Mouse (Mus musculus): ENCODE measurements around the gene Tpi1. TPM values are rescaled to one million over a fixed set of nuclear protein-coding genes. Genes with fewer than 3 reads are reported as not detected.

Gene Tpi1
- total and polyA plus RNA-seq, 3 experiments: 102 to 1,182 (median 440) TPM

DNA sequence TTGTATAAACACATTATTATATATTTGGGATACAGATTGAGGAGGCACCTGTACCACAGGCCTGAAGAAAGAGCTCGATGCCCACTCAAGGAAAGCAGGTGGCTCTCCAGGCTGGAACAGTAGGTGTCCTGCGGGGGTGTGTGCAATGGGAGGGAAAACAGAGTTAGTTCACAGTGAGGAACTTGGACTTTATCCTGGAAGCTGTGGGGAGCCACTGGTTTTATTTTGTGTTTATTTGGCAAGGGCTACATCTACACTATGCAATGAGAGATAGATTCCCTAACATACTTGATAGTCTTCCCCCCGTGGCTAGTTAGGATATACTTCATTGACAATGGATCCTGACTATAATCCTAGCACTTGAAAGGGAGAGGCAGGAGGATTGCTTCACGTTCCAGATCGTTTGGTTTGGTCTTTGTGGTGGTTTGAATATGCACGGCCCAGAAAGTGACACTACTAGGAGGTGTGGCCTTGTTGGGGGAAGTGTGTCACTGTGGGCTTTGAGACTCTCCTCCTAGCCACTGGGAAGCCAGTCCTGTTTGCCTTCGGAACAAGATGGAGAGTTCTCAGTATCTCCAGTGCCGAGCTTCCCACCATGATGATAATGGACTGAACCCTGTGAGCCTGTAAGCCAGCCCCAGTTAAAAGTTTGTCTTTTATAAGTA is 27.2 kb downstream of the Tpi1 start:
- no peaks in the 10 kb centered on the region for H3K9me3 ChIP-seq (replicated peaks; ENCODE audit: insufficient read depth, low read length)
- TF ChIP-seq USF2 (IDR thresholded peaks at IDR 0.05; ENCODE audit: borderline replicate concordance in 1 of 2, insufficient read depth in 1 of 2, low read depth in 1 of 2, low read length in 2 of 2) (no peak), ZNF384 (IDR thresholded peaks at IDR 0.05; ENCODE audit: low read depth, low read length) (no peak), GATA1 (IDR thresholded peaks at IDR 0.05; ENCODE audit: low read depth, low read length) (no peak), MYC (IDR thresholded peaks at IDR 0.05; ENCODE audit: low read depth, low read length) (no peak), USF1 (IDR thresholded peaks at IDR 0.05; ENCODE audit: low read depth, low read length) (no peak), GABPA (IDR thresholded peaks at IDR 0.05; ENCODE audit: low read depth, low read length) (no peak), TAL1 (IDR thresholded peaks at IDR 0.05; ENCODE audit: low read length) (no peak), POLR2AphosphoS2 (IDR thresholded peaks at IDR 0.05; ENCODE audit: low read length) (no peak), MAX (IDR thresholded peaks at IDR 0.05; ENCODE audit: low read length) (no peak), MAZ (IDR thresholded peaks at IDR 0.05; ENCODE audit: low read depth, low read length) (no peak), ELF1 (IDR thresholded peaks at IDR 0.05; ENCODE audit: low read depth, low read length) (no peak), POLR2A (IDR thresholded peaks at IDR 0.05; ENCODE audit: control insufficient read depth in 1 of 2, insufficient read depth in 1 of 2, low read depth in 1 of 2, low read length in 2 of 2, poor library complexity in 1 of 2) (no peak; a peak in 1 of 4 replicates), KAT2A (conservative IDR thresholded peaks at IDR 0.05; ENCODE audit: low read depth, low read length) (no peak), RAD21 (IDR thresholded peaks at IDR 0.05; ENCODE audit: low read depth, low read length) (no peak), ZC3H11A (IDR thresholded peaks at IDR 0.05; ENCODE audit: low read depth, low read length) (no peak), NRF1 (IDR thresholded peaks at IDR 0.05; ENCODE audit: insufficient read depth, low read depth, low read length, poor library complexity, severe bottlenecking) (no peak)
- H3K4me3 ChIP-seq (ENCODE audit: control insufficient read depth in 1 of 2, insufficient read depth in 1 of 2, low read depth in 2 of 2, low read length in 2 of 2): no peak overlapping the region; a peak in 1 of 4 replicates
- no peak overlapping the region for H3K9ac ChIP-seq (ENCODE audit: control insufficient read depth, low read depth, low read length, poor library complexity, severe bottlenecking)
- H3K4me1 ChIP-seq (ENCODE audit: control insufficient read depth in 1 of 2, insufficient read depth in 2 of 2, low read length in 2 of 2): peaks cover 5 to 9% of the 10 kb centered on the region in 2 experiments
- H3K79me2 ChIP-seq (ENCODE audit: control insufficient read depth, insufficient read depth, low read length, poor library complexity): no peaks in the 10 kb centered on the region; the same call in 1 of the 2 replicates
- peaks cover 0 to 9% of the 10 kb centered on the region in 2 experiments; a peak in 2 of 4 replicates for H3K36me3 ChIP-seq (ENCODE audit: control insufficient read depth in 1 of 2, insufficient read depth in 2 of 2, low read length in 2 of 2)
- H3K27ac ChIP-seq (ENCODE audit: control insufficient read depth, low read depth, low read length): no peak overlapping the region
- DNase-seq (ENCODE audit: low read depth, low spot score): peak; percentile 48
- H3K27me3 ChIP-seq (ENCODE audit: control insufficient read depth in 1 of 2, insufficient read depth in 2 of 2, low read length in 2 of 2): no peaks in the 10 kb centered on the region

GRCm38 (mm10) chr6:124782436-124782835 is 31.7 kb downstream of the Tpi1 start:
- no peak overlapping the region for H3K9ac ChIP-seq (ENCODE audit: control insufficient read depth, low read depth, low read length, poor library complexity, severe bottlenecking)
- peak overlapping the region; percentile 45 to 52 for H3K4me3 ChIP-seq (ENCODE audit: control insufficient read depth in 1 of 2, insufficient read depth in 1 of 2, low read depth in 2 of 2, low read length in 2 of 2)

More at GRCm38 (mm10) chr6:124782436-124782835, 31.7 kb downstream of the Tpi1 start:
- Histone ChIP-seq H3K36me3 (ENCODE audit: control insufficient read depth in 1 of 2, insufficient read depth in 2 of 2, low read length in 2 of 2) (no peaks in the 10 kb centered on the region; a peak in 1 of 4 replicates), H3K9me3 (replicated peaks; ENCODE audit: insufficient read depth, low read length) (no peaks in the 10 kb centered on the region), H3K27ac (ENCODE audit: control insufficient read depth, low read depth, low read length) (no peak overlapping the region), H3K79me2 (ENCODE audit: control insufficient read depth, insufficient read depth, low read length, poor library complexity) (no peaks in the 10 kb centered on the region), H3K4me1 (ENCODE audit: control insufficient read depth in 1 of 2, insufficient read depth in 2 of 2, low read length in 2 of 2) (no peaks in the 10 kb centered on the region; a peak in 1 of 4 replicates), H3K27me3 (ENCODE audit: control insufficient read depth in 1 of 2, insufficient read depth in 2 of 2, low read length in 2 of 2) (peaks cover 3 to 5% of the 10 kb centered on the region in 2 experiments; a peak in 3 of 4 replicates)
- TF ChIP-seq SIN3A (IDR thresholded peaks at IDR 0.05; ENCODE audit: low read length): no peak
- no peak for TF ChIP-seq TCF12 (IDR thresholded peaks at IDR 0.05; ENCODE audit: low read depth, low read length)
- DNase-seq (ENCODE audit: low read depth, low spot score): peak; percentile 39
